Mouse (Mus musculus): ENCODE results near the gene Hmgxb4.

Gene Hmgxb4

GRCm38 (mm10) chr8:75071627-75072346 is 78.6 kb downstream of the Hmgxb4 start:
- DNase-seq (ENCODE audit: low spot score in 2 of 2), result peak; percentile 75 to 79

- DNase-seq (ENCODE audit: low spot score in 2 of 2), result no peak
Observed at GRCm38 (mm10) chr8:75074876-75075275, 81.7 kb downstream of the Hmgxb4 start.

- DNase-seq (ENCODE audit: low spot score in 2 of 2), result no peak
Observed at GRCm38 (mm10) chr8:75078215-75078614, 85.1 kb downstream of the Hmgxb4 start.

GRCm38 (mm10) chr8:75078851-75079250 is 85.7 kb downstream of the Hmgxb4 start:
- no peak for DNase-seq (ENCODE audit: low spot score in 2 of 2)
